Mouse (Mus musculus) cerebellum, adult (tissue): Measurements from ENCODE around the gene Snx17.
A peak's percentile ranks its signal among the peaks of the same experiment; 100 is the strongest.

Experiments used
- ATAC-seq: cut with Nextera tagmentation; 2 replicates; pipeline ENCODE4 v1.9.2; 2017; ENCODE audit warnings: mild to moderate bottlenecking, moderate library complexity, mixed read lengths; ENCODE audit not compliant: insufficient number of reproducible peaks, low FRiP score, low TSS enrichment

Gene Snx17

GRCm38 (mm10) chr5:31192939-31193630, at the start of gene Snx17, which contains the start of gene Eif2b4:
TSS of gene Snx17 (plus strand) at chr5:31193227.
TSS of gene Eif2b4 (minus strand) at chr5:31193430.
- peak; percentile 93 for ATAC-seq

DNA sequence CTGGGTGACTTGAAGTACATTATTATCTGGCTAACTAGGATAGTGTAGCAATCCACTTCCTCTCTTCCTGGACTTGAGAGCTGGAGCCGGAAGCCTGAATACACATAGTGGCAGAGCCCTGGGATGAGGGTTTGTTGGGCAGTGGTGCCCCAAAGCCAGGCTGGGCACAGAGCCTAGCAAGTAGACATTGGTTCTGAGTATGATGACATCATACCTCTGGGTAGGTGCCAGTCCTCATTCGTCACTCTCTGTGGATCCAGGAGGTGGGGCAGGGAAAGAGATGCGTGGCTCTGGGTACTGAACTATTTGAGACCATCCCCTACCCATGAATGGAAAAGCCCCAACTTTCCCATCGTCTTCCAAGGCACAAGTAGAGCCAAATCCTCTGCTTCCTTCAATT, 43.2 kb upstream of the Snx17 start:
- ATAC-seq, result no peak

GRCm38 (mm10) chr5:31151746-31152145, 41.3 kb upstream of the Snx17 start:
- peak; percentile 61; the same call in 1 of the 2 replicates for ATAC-seq

GRCm38 (mm10) chr5:31153516-31154151, 39.4 kb upstream of the Snx17 start:
- peak; percentile 29 for ATAC-seq

DNA sequence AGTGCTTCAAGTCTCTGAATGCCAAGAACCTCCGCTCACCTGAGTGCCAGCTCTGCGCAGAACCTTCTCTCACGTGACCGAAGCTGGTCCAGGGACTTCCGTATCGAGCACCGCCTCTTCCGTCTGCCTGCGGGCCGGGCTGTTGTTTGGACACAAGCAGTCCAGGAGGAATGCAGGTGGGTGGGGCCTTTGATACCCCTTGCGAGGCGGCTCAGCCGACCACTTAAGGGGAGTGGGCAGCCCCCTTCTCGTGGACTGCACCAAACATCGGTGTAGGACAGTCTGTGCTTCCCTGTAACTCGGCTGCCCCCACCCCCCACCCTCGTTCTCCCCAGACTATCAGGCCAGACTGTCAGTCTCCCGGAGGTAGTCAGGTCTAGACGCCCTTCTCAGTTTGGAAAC, 38.9 kb upstream of the Snx17 start, which contains the start of gene Mpv17:
Mpv17 (minus strand) TSS at position 100 of the 402 bp plus-strand sequence.
- peak; percentile 92 for ATAC-seq

DNA sequence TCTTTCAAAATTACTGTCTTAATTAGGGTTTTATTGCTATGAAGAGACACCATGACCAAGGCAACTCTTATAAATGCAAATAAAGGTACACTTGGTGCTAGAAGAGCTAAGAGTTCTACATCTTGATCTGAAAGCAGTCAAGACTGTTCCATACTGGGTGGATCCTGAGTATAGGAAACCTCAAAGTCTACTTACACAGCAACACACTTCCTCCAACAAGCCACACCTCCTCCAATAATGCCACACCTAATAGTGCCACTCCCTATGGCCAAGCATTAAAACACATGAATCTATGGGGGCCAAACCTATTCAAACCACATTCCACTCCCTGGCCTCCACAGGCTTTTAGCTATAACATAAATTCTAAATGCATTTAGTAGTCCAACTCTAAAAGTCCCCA, 30.6 kb upstream of the Snx17 start:
- no peak for ATAC-seq

DNA sequence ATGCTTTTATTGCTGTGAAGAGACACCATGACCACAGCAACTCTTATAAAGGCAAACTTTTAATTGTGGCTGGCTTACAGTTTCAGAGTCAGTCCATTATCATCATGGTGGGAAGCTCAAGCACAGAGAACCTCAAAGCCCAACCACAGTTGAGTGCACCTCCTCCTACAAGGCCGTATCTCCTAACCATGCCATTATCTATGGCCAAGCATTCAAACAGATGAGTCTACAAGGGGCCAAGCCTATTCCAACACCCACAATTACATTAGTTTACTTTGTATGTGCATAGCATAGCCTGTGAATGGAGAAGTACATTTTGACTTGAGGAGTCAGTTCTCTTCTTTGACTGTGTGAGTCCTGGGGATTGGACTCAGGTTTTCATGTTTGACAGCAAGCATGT, 28.1 kb upstream of the Snx17 start:
- ATAC-seq, result no peak

GRCm38 (mm10) chr5:31168630-31169029, 24.4 kb upstream of the Snx17 start:
- ATAC-seq, result no peak

GRCm38 (mm10) chr5:31179301-31179765, 13.7 kb upstream of the Snx17 start:
- peak; percentile 8 for ATAC-seq

DNA sequence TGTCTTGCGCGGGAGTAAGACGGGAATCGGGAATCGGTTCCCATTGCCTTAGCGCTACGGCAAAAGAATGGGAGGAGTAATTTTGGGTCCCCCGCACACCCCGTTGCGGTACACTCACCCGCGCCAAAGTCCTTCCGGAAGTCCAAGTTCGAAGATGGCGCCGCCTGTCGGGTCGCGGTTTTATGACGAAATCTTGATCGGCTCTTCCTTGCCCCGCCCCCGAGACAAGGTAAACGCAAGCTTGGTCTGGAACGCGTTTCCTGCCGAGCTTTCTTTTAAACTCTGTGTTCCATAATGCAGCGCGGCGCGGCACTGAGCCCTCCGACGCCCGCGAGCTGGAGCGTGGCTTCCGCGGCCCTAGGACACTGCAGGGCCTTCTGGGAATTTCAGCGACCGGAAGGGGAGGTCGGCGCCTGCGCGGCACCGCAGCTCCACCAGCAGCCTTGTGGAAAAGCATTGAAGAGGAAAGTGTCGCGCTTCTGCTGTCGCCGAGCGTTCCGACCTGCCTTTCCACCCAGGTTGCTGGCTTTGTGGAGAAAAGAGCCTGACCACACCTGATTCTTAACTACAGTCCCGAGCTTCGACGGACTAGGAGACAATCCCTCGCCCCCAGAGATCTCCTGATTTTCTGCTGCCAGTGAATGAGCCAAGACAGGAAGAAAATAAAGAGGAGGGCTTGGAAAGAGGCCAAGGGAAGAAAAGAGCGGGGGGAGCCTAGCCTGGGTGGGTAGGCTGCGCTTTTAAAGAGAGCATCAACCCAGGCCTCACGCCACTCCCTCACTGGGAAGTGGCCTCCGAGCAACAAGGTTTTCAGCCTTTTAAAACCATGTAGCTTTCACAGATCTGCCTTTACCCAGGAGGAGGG, 13.0 kb upstream of the Snx17 start, which contains the start of the genes Gm29609 and Gtf3c2:
Gm29609 (minus strand) TSS at position 146 of the 865 bp plus-strand sequence.
Gtf3c2 (minus strand) TSS at position 379 of the 865 bp plus-strand sequence.
- peak; percentile 98 for ATAC-seq

GRCm38 (mm10) chr5:31181183-31181770, 11.8 kb upstream of the Snx17 start:
- no peak for ATAC-seq

GRCm38 (mm10) chr5:31183678-31184077, 9.3 kb upstream of the Snx17 start:
- no peak for ATAC-seq

GRCm38 (mm10) chr5:31188223-31188840, 4.7 kb upstream of the Snx17 start:
- no peak for ATAC-seq

GRCm38 (mm10) chr5:31190201-31190600, 2.8 kb upstream of the Snx17 start:
- ATAC-seq, result no peak

GRCm38 (mm10) chr5:31192045-31192938, 735 bp upstream of the Snx17 start:
- ATAC-seq, result 0 out of 2 replicates have a peak, but pooled peaks have one; percentile 3

GRCm38 (mm10) chr5:31193631-31194281, 729 bp downstream of the Snx17 start:
- 0 out of 2 replicates have a peak, but pooled peaks have one; percentile 3 for ATAC-seq

GRCm38 (mm10) chr5:31194486-31195485, 1.8 kb downstream of the Snx17 start:
- ATAC-seq, result no peak
